Mouse (Mus musculus) hindbrain, embryonic 12.5 days (tissue): ENCODE measurements at regions not wholly inside any gene's neighbourhood (a gene's known extent, or its start where the extent isn't known, plus 50 kb on each side); places are given as distances from the start of the nearest gene placed in this dataset.

Experiments
- ATAC-seq: fragments of 200-750 bp; cut with Nextera tagmentation; 2 replicates; pipeline ENCODE4 v1.8.0; 2017; ENCODE audit warnings: moderate TSS enrichment; ENCODE audit not compliant: low FRiP score
- H3K27ac ChIP-seq: fragments of 300-500 bp; sonication (generic); 2 replicates; pipeline ENCODE4 v1.5.1; 2016; ENCODE audit warnings: mild to moderate bottlenecking
- H3K27me3 ChIP-seq: fragments of 300-500 bp; sonication (generic); 2 replicates; pipeline ENCODE4 v1.6.1; 2016; ENCODE audit warnings: mild to moderate bottlenecking
- H3K36me3 ChIP-seq: fragments of 300-500 bp; sonication (generic); 2 replicates; pipeline ENCODE4 v1.6.1; 2016; ENCODE audit warnings: mild to moderate bottlenecking
- H3K4me1 ChIP-seq: fragments of 300-500 bp; sonication (generic); 2 replicates; pipeline ENCODE4 v1.6.1; 2016
- H3K4me2 ChIP-seq: fragments of 300-500 bp; sonication (generic); replicated peaks from 2 replicates; pipeline ENCODE4 v1.6.1; 2016; ENCODE audit warnings: mild to moderate bottlenecking
- H3K4me3 ChIP-seq: fragments of 300-500 bp; sonication (generic); 2 replicates; pipeline ENCODE4 v1.5.1; 2016; ENCODE audit warnings: mild to moderate bottlenecking
- H3K9ac ChIP-seq: fragments of 300-500 bp; sonication (generic); 2 replicates; pipeline ENCODE4 v1.6.1; 2016; ENCODE audit warnings: mild to moderate bottlenecking, moderate library complexity
- H3K9me3 ChIP-seq: fragments of 300-500 bp; sonication (generic); replicated peaks from 2 replicates; pipeline ENCODE4 v1.6.1; 2016; ENCODE audit warnings: mild to moderate bottlenecking
- WGBS: fragments of 180-500 bp; shearing (Covaris S2); methylation state at CpG from one replicate; pipeline ENCODE4 v1.1.7; 2016; 5-methylcytosine and 5-hydroxymethylcytosine counted together

GRCm38 (mm10) chr1:183634836-183635235 is 216.8 kb downstream of the Hhipl2 start:
- H3K9me3 ChIP-seq = no peaks in the 10 kb centered on the region
- no peak overlapping the region for H3K9ac ChIP-seq
- no peaks in the 10 kb centered on the region for H3K27me3 ChIP-seq
- H3K4me1 ChIP-seq = no peaks in the 10 kb centered on the region; the same call in 1 of the 2 replicates
- H3K4me2 ChIP-seq = no peak overlapping the region
- 94% methylated on average over 1 of the region's 1 CpGs for WGBS
- H3K4me3 ChIP-seq = no peak overlapping the region
- no peaks in the 10 kb centered on the region for H3K36me3 ChIP-seq
- no peak for ATAC-seq
- no peak overlapping the region for H3K27ac ChIP-seq

DNA sequence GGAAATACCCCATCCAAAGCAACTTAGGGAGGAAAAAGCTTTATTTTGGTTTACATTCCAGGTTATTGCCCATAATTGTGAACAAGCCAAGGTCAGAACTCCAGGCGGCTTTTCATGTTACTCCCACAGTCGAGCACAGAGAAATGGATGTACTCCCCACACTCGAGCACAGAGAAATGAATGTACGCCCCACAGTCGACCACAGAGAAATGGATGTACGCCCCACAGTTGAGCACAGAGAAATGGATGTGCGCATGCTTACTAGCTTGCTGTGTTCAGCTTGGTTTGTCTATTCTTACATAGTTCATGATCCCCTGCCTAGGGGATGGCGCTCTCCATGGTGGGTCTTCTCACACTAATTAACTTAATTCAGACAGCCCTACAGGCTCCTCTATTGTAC is 219.2 kb downstream of the Hhipl2 start:
- H3K27me3 ChIP-seq = no peaks in the 10 kb centered on the region
- no peak overlapping the region for H3K4me3 ChIP-seq
- 71% methylated on average over 8 of the region's 8 CpGs for WGBS
- no peaks in the 10 kb centered on the region for H3K9me3 ChIP-seq
- peaks cover 7% of the 10 kb centered on the region; the same call in 1 of the 2 replicates for H3K4me1 ChIP-seq
- no peak for ATAC-seq
- no peaks in the 10 kb centered on the region for H3K36me3 ChIP-seq
- H3K4me2 ChIP-seq = no peak overlapping the region
- H3K9ac ChIP-seq = no peak overlapping the region
- H3K27ac ChIP-seq = no peak overlapping the region

- no peak overlapping the region for H3K9ac ChIP-seq
- ATAC-seq = no peak
These were observed 221.3 kb downstream of the Hhipl2 start for GRCm38 (mm10) chr1:183639332-183639731.

DNA sequence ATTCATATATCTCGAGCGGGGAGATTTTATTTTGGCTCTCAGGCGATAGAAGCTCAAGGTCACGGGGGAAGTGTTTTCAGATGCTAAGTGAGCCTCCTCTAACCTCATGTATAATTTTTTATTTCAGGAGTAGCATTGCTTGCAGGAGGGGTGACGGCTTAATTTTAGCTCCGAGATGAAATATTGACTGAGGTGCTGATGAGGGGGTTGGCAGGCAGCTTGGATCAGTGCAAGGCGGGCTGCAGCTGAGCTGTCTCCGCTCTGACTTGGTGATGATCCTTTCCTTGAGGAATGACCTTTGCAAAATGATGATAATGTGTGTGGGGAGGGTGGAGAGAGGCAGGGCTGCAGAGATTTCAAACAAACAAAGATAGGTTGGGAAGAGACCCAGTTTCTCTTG is 222.6 kb downstream of the Hhipl2 start:
- 63% methylated on average over 8 of the region's 8 CpGs for WGBS
- H3K27ac ChIP-seq = no peak overlapping the region; the same call in 1 of the 2 replicates
- no peak for ATAC-seq

More at GRCm38 (mm10) chr1:183639332-183639731, 221.3 kb downstream of the Hhipl2 start:
- H3K4me1 ChIP-seq = peaks cover 7% of the 10 kb centered on the region; the same call in 1 of the 2 replicates
- H3K36me3 ChIP-seq = no peaks in the 10 kb centered on the region
- H3K27me3 ChIP-seq = no peaks in the 10 kb centered on the region
- no peak overlapping the region for H3K4me3 ChIP-seq
- H3K27ac ChIP-seq = no peak overlapping the region
- no peak overlapping the region for H3K4me2 ChIP-seq
- WGBS = 34% methylated on average over 7 of the region's 7 CpGs
- H3K9me3 ChIP-seq = no peaks in the 10 kb centered on the region

GRCm38 (mm10) chr1:183644001-183644400 is 226.0 kb downstream of the Hhipl2 start:
- Histone ChIP-seq H3K27ac (no peak overlapping the region), H3K9ac (no peak overlapping the region), H3K9me3 (no peaks in the 10 kb centered on the region), H3K27me3 (no peaks in the 10 kb centered on the region), H3K36me3 (no peaks in the 10 kb centered on the region), H3K4me2 (no peak overlapping the region), H3K4me3 (no peak overlapping the region), H3K4me1 (peaks cover 7% of the 10 kb centered on the region; the same call in 1 of the 2 replicates)
- 45% methylated on average over 2 of the region's 2 CpGs for WGBS
- ATAC-seq = no peak

More for the DNA sequence above, 222.6 kb downstream of the Hhipl2 start:
- H3K27me3 ChIP-seq = no peaks in the 10 kb centered on the region
- H3K4me1 ChIP-seq = peaks cover 7% of the 10 kb centered on the region; the same call in 1 of the 2 replicates
- H3K4me3 ChIP-seq = no peak overlapping the region
- H3K9ac ChIP-seq = no peak overlapping the region
- H3K36me3 ChIP-seq = no peaks in the 10 kb centered on the region
- H3K4me2 ChIP-seq = no peak overlapping the region
- no peaks in the 10 kb centered on the region for H3K9me3 ChIP-seq

DNA sequence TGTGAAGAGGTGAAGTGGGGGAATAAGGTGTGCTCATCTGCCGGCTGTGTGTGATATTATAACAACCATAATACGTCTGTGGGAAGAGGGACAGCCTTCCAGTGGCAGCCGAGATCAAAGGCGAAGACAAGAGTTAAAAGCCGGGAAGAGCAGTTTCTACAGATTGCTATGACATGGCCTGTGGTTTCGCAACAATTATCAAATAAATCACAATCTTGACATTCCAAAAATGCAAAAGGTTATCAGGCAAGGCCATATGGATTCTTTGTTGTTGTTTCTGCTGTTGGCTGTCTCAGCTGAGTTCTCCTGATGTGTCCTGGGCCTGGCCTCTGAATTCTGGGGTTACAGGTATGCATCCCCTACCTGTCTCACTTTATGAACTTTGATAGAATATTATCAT is 235.9 kb downstream of the Hhipl2 start:
- Histone ChIP-seq H3K4me3 (no peak overlapping the region), H3K4me2 (no peak overlapping the region), H3K27ac (no peak overlapping the region), H3K27me3 (no peaks in the 10 kb centered on the region), H3K36me3 (no peaks in the 10 kb centered on the region), H3K9ac (no peak overlapping the region), H3K4me1 (no peaks in the 10 kb centered on the region), H3K9me3 (no peaks in the 10 kb centered on the region)
- 83% methylated on average over 6 of the region's 6 CpGs for whole genome bisulfite sequencing
- no peak for ATAC-seq

DNA sequence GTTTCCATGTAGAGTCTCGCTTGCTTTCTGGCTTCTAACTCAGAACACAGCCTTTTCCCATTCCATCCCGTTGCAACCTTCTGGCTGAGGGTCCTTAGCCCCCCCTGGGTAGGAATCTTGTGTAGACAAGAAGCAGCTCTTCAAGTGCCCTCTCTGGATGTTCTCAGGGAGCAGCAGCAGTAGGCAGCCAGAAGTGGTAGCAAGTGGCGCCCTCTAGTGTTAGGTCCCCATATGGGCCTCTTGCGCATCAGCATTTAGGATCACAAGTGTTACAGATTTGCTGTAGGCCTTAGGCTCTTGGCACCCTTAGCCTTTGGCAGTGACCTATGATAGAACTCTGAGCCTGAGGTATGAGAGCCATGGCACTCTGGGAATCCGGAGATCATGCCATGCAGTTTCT is 239.0 kb downstream of the Hhipl2 start:
- 60% methylated on average over 5 of the region's 5 CpGs for WGBS
- ATAC-seq = no peak
- H3K9ac ChIP-seq = no peak overlapping the region

GRCm38 (mm10) chr1:183660541-183660940 is 242.5 kb downstream of the Hhipl2 start:
- Histone ChIP-seq H3K4me3 (no peak overlapping the region), H3K9ac (no peak overlapping the region), H3K4me2 (no peak overlapping the region), H3K27me3 (no peaks in the 10 kb centered on the region), H3K4me1 (no peaks in the 10 kb centered on the region), H3K36me3 (no peaks in the 10 kb centered on the region), H3K27ac (no peak overlapping the region), H3K9me3 (no peaks in the 10 kb centered on the region)
- ATAC-seq = no peak
- 93% methylated on average over 2 of the region's 2 CpGs for WGBS

More for the DNA sequence above, 239.0 kb downstream of the Hhipl2 start:
- Histone ChIP-seq H3K4me1 (no peaks in the 10 kb centered on the region), H3K27ac (no peak overlapping the region), H3K9me3 (no peaks in the 10 kb centered on the region), H3K27me3 (no peaks in the 10 kb centered on the region), H3K36me3 (no peaks in the 10 kb centered on the region), H3K4me2 (no peak overlapping the region), H3K4me3 (no peak overlapping the region)

GRCm38 (mm10) chr1:183662369-183663043 is 244.5 kb downstream of the Hhipl2 start:
- 81% methylated on average over 15 of the region's 15 CpGs for WGBS
- Histone ChIP-seq H3K4me3 (no peak overlapping the region), H3K9ac (no peak overlapping the region), H3K36me3 (no peaks in the 10 kb centered on the region), H3K4me2 (no peak overlapping the region), H3K27me3 (no peaks in the 10 kb centered on the region), H3K9me3 (0 out of 2 replicates have a peak, but pooled peaks cover 2% of the 10 kb centered on the region), H3K27ac (no peak overlapping the region), H3K4me1 (no peaks in the 10 kb centered on the region)
- no peak for ATAC-seq

DNA sequence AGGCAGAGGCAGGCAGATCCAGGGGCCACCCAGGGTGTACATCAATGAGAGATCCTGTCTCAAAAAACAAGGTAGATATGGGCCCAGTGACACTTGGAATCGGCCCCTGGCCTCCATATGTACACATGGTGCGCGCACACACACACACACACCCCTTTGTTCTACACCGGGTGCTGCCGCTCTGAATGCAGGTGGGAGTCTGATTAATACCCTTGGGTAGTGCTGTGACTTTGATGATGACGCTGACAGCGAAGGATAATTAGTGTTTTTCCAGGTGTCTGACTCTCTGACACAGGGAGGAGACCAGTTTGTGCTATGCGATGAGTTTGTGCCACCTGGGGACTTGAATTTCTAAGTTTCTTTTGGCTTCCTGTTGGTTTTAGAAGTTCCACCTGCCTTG is 251.3 kb downstream of the Hhipl2 start:
- no peak overlapping the region for H3K4me3 ChIP-seq
- no peak overlapping the region for H3K4me2 ChIP-seq
- H3K4me1 ChIP-seq = peaks cover 3% of the 10 kb centered on the region
- H3K27me3 ChIP-seq = no peaks in the 10 kb centered on the region
- ATAC-seq = no peak
- no peaks in the 10 kb centered on the region for H3K36me3 ChIP-seq
- WGBS = 77% methylated on average over 8 of the region's 8 CpGs
- H3K9me3 ChIP-seq = 0 out of 2 replicates have a peak, but pooled peaks cover 2% of the 10 kb centered on the region
- no peak overlapping the region for H3K27ac ChIP-seq
- no peak overlapping the region for H3K9ac ChIP-seq

DNA sequence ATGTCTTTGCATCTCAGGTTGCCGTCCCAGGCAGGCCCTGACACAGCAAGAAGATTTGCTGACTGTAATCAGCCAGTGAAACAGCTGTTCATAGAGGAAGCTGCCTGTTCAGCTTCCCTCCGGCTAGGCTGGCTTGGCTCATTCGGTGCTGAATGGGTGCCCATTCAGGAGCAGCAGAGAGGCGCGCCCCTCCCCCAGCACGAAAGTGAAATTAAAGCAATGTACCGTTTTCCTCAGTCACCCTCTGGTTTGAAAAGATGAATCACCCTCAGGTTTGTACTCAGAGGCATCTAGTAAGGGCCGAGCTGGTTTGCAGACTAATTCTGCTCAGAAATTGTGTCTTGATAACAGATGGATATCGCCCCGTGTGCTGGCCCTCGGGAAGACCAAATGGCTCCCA is 251.7 kb downstream of the Hhipl2 start:
- no peak overlapping the region for H3K4me2 ChIP-seq
- no peak for ATAC-seq
- H3K4me1 ChIP-seq = peaks cover 3% of the 10 kb centered on the region
- H3K27me3 ChIP-seq = no peaks in the 10 kb centered on the region
- H3K36me3 ChIP-seq = no peaks in the 10 kb centered on the region
- no peak overlapping the region for H3K4me3 ChIP-seq
- 0 out of 2 replicates have a peak, but pooled peaks cover 2% of the 10 kb centered on the region for H3K9me3 ChIP-seq
- H3K9ac ChIP-seq = no peak overlapping the region
- H3K27ac ChIP-seq = no peak overlapping the region
- 58% methylated on average over 11 of the region's 11 CpGs for WGBS

DNA sequence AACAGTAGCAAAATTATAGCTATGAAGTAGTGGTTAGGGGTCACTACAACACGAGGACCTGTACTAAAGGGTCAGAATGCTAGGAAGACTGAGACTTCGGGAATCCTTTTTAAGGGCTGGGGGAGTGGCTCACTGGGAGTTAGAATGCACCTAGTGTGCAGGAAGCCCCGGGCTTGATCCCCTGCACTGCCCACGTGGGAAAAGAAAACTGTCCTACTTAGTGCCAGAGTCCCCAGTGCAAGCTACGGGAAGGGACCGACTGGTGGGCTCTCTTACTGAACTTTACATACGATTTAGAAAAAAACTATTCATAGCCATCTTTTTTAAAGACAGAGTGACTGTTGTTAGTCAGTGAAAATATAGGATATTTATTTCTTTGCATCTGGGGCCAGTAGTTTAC is 252.5 kb downstream of the Hhipl2 start:
- Histone ChIP-seq H3K4me1 (peaks cover 3% of the 10 kb centered on the region), H3K4me3 (no peak overlapping the region), H3K9me3 (0 out of 2 replicates have a peak, but pooled peaks cover 2% of the 10 kb centered on the region), H3K27ac (no peak overlapping the region), H3K4me2 (no peak overlapping the region), H3K9ac (no peak overlapping the region), H3K27me3 (no peaks in the 10 kb centered on the region), H3K36me3 (no peaks in the 10 kb centered on the region)
- WGBS = 68% methylated on average over 7 of the region's 7 CpGs
- ATAC-seq = no peak

GRCm38 (mm10) chr1:183671541-183671940 is 253.5 kb downstream of the Hhipl2 start:
- peaks cover 3% of the 10 kb centered on the region for H3K4me1 ChIP-seq
- no peak overlapping the region for H3K4me2 ChIP-seq
- H3K36me3 ChIP-seq = no peaks in the 10 kb centered on the region
- H3K27ac ChIP-seq = no peak overlapping the region
- 79% methylated on average over 4 of the region's 4 CpGs for WGBS
- H3K27me3 ChIP-seq = no peaks in the 10 kb centered on the region
- no peak overlapping the region for H3K4me3 ChIP-seq
- no peak overlapping the region for H3K9ac ChIP-seq
- H3K9me3 ChIP-seq = 0 out of 2 replicates have a peak, but pooled peaks cover 2% of the 10 kb centered on the region
- ATAC-seq = no peak
